Mouse (Mus musculus) CH12.LX (cell line): ENCODE results near the gene Smyd3. TPM values are rescaled to one million over a fixed set of nuclear protein-coding genes. Genes with fewer than 3 reads are reported as not detected.

Experiments used
- DNase-seq: peaks from one replicate; pipeline ENCODE4 v3.0.0-alpha.2; 2013; ENCODE audit errors: extremely low read depth
- H3K27ac ChIP-seq: 2 replicates; pipeline ENCODE4 v1.5.1; 2012; ENCODE audit warnings: low read depth, mild to moderate bottlenecking, control low read depth, moderate library complexity; ENCODE audit not compliant: insufficient read depth
- H3K27me3 ChIP-seq: replicated peaks from 2 replicates; pipeline ENCODE3; 2012; ENCODE audit warnings: inconsistent platforms
- H3K36me3 ChIP-seq, 2 experiments: replicated peaks in 1 of 2; 2 replicates each; pipeline versions ENCODE3 to v1.6.1; 2012; ENCODE audit warnings: inconsistent platforms in 1 of 2, low read length in 1 of 2, mild to moderate bottlenecking in 1 of 2, mixed read lengths in 1 of 2, moderate library complexity in 1 of 2; ENCODE audit not compliant: control insufficient read depth in 1 of 2, insufficient read depth in 1 of 2
- H3K4me1 ChIP-seq, 2 experiments: 2 replicates each; pipeline ENCODE4 v1.6.1; 2012; ENCODE audit warnings: inconsistent platforms in 1 of 2, moderate library complexity in 1 of 2; ENCODE audit not compliant: insufficient read depth in 2 of 2, control insufficient read depth in 1 of 2
- H3K4me2 ChIP-seq: 2 replicates; pipeline ENCODE4 v1.6.1; 2012; ENCODE audit warnings: low read depth, mild to moderate bottlenecking, control low read depth; ENCODE audit not compliant: poor library complexity, insufficient read depth, severe bottlenecking
- H3K4me3 ChIP-seq, 3 experiments: fragments of 150-350 bp in 1 of 3; sonication (generic) in 1 of 3; replicated peaks in 1 of 3; 2 replicates each; pipeline versions ENCODE3 to v1.5.1; 2011 to 2012; ENCODE audit warnings: low read depth in 2 of 3, low read length in 2 of 3, mild to moderate bottlenecking in 2 of 3, moderate library complexity in 2 of 3, control low read depth in 1 of 3, improper control_type of control experiment in 1 of 3, inconsistent platforms in 1 of 3, mixed read lengths in 1 of 3; ENCODE audit not compliant: poor library complexity in 1 of 3
- H3K79me2 ChIP-seq: replicated peaks from 2 replicates; pipeline ENCODE4 v1.6.1; 2012; ENCODE audit warnings: mild to moderate bottlenecking, moderate library complexity; ENCODE audit not compliant: control insufficient read depth, poor library complexity, insufficient read depth, severe bottlenecking; ENCODE audit errors: extremely low read depth
- H3K9ac ChIP-seq: 2 replicates; pipeline ENCODE4 v1.6.1; 2012; ENCODE audit warnings: low read depth, mild to moderate bottlenecking, control low read depth, moderate library complexity; ENCODE audit not compliant: insufficient read depth
- H3K9me3 ChIP-seq: replicated peaks from 2 replicates; pipeline ENCODE3; 2012; ENCODE audit warnings: low read length, inconsistent platforms, mixed read lengths
- BHLHE40 ChIP-seq: IDR thresholded peaks from 2 replicates; pipeline ENCODE4 v1.6.1; 2011; ENCODE audit warnings: mild to moderate bottlenecking, low read depth, low read length, improper control_type of control experiment
- CHD2 ChIP-seq: IDR thresholded peaks from 2 replicates; pipeline ENCODE4 v1.6.1; 2011; ENCODE audit warnings: low read length, improper control_type of control experiment
- CTCF ChIP-seq, 2 experiments: IDR thresholded peaks in 1 of 2; conservative IDR thresholded peaks in 1 of 2; 2 replicates each; pipeline ENCODE4 v1.5.1; 2011 to 2012; ENCODE audit warnings: low read depth in 2 of 2, low read length in 2 of 2, improper control_type of control experiment in 1 of 2, inconsistent platforms in 1 of 2, mild to moderate bottlenecking in 1 of 2, moderate library complexity in 1 of 2
- IRF4 ChIP-seq: IDR thresholded peaks from 2 replicates; pipeline ENCODE4 v1.6.1; 2014; ENCODE audit warnings: low read depth, mild to moderate bottlenecking, inconsistent platforms, low read length, improper control_type of control experiment
- JUN ChIP-seq: IDR thresholded peaks from 2 replicates; pipeline ENCODE4 v1.6.1; 2011; ENCODE audit warnings: low read depth, mild to moderate bottlenecking, low read length, improper control_type of control experiment, moderate library complexity; ENCODE audit not compliant: insufficient read depth
- JUND ChIP-seq: conservative IDR thresholded peaks from 2 replicates; pipeline ENCODE4 v1.6.1; 2011; ENCODE audit warnings: low read depth, low read length, improper control_type of control experiment
- KAT2A ChIP-seq: IDR thresholded peaks from 2 replicates; pipeline ENCODE4 v1.6.1; 2012; ENCODE audit warnings: low read length, improper control_type of control experiment, inconsistent platforms; ENCODE audit not compliant: insufficient replicate concordance
- MAX ChIP-seq: IDR thresholded peaks from 2 replicates; pipeline ENCODE4 v1.6.1; 2011; ENCODE audit warnings: low read length, improper control_type of control experiment
- MAZ ChIP-seq: IDR thresholded peaks from 2 replicates; pipeline ENCODE4 v1.6.1; 2012; ENCODE audit warnings: low read depth, mild to moderate bottlenecking, inconsistent platforms, low read length, improper control_type of control experiment, moderate library complexity
- MEF2A ChIP-seq: IDR thresholded peaks from 2 replicates; pipeline ENCODE4 v1.6.1; 2014; ENCODE audit warnings: low read depth, mild to moderate bottlenecking, inconsistent platforms, low read length, improper control_type of control experiment, borderline replicate concordance
- MYC ChIP-seq: IDR thresholded peaks from 2 replicates; pipeline ENCODE4 v1.6.1; 2011; ENCODE audit warnings: low read depth, mild to moderate bottlenecking, improper control_type of control experiment, low read length
- NELFE ChIP-seq: IDR thresholded peaks from 2 replicates; pipeline ENCODE4 v1.6.1; 2011; ENCODE audit warnings: low read depth, low read length, improper control_type of control experiment
- NRF1 ChIP-seq: IDR thresholded peaks from 2 replicates; pipeline ENCODE4 v1.6.1; 2014; ENCODE audit warnings: low read depth, mild to moderate bottlenecking, inconsistent platforms, low read length, improper control_type of control experiment, moderate library complexity
- POLR2A ChIP-seq: IDR thresholded peaks from 2 replicates; pipeline ENCODE4 v1.6.1; 2011; ENCODE audit warnings: low read depth, mild to moderate bottlenecking, improper control_type of control experiment, low read length
- POLR2AphosphoS2 ChIP-seq: IDR thresholded peaks from 2 replicates; pipeline ENCODE4 v1.6.1; 2011; ENCODE audit warnings: low read depth, low read length, improper control_type of control experiment
- RAD21 ChIP-seq: IDR thresholded peaks from 2 replicates; pipeline ENCODE4 v1.6.1; 2011; ENCODE audit warnings: low read depth, mild to moderate bottlenecking, low read length, improper control_type of control experiment, moderate library complexity
- SIN3A ChIP-seq: IDR thresholded peaks from 2 replicates; pipeline ENCODE4 v1.6.1; 2012; ENCODE audit warnings: low read length, improper control_type of control experiment, inconsistent platforms
- UBTF ChIP-seq: IDR thresholded peaks from 2 replicates; pipeline ENCODE4 v1.6.1; 2012; ENCODE audit warnings: low read depth, mild to moderate bottlenecking, inconsistent platforms, low read length, improper control_type of control experiment, moderate library complexity
- USF1 ChIP-seq: IDR thresholded peaks from 2 replicates; pipeline ENCODE4 v1.6.1; 2014; ENCODE audit warnings: low read depth, mild to moderate bottlenecking, inconsistent platforms, low read length, improper control_type of control experiment
- USF2 ChIP-seq: conservative IDR thresholded peaks from 2 replicates; pipeline ENCODE4 v1.6.1; 2011; ENCODE audit warnings: low read depth, low read length, improper control_type of control experiment
- ZC3H11A ChIP-seq: IDR thresholded peaks from 2 replicates; pipeline ENCODE4 v1.6.1; 2012; ENCODE audit warnings: low read depth, mild to moderate bottlenecking, inconsistent platforms, low read length, improper control_type of control experiment
- ZKSCAN1 ChIP-seq: IDR thresholded peaks from 2 replicates; pipeline ENCODE4 v1.6.1; 2012; ENCODE audit warnings: low read depth, inconsistent platforms, low read length, improper control_type of control experiment, borderline replicate concordance
- ZMIZ1 ChIP-seq: IDR thresholded peaks from 2 replicates; pipeline ENCODE4 v1.6.1; 2012; ENCODE audit warnings: low read depth, mild to moderate bottlenecking, inconsistent platforms, low read length, improper control_type of control experiment
- ZNF384 ChIP-seq: IDR thresholded peaks from 2 replicates; pipeline ENCODE4 v1.6.1; 2012; ENCODE audit warnings: low read depth, low read length, improper control_type of control experiment, inconsistent platforms
- dilution Hi-C: fragments of 300-500 bp; cut with MboI; formaldehyde crosslinking; loops from 2 replicates; pipeline ENCODE4 v1.14.3; 2020; ENCODE audit warnings: low sequenced_read_pairs; ENCODE audit not compliant: extremely low pct_unique_long_range_greater_than_20kb, extremely low pct_ligation_motif_present
- in situ Hi-C: fragments of 300-500 bp; cut with MboI; formaldehyde crosslinking; loops from 3 replicates; pipeline ENCODE4 v1.14.3; 2019; ENCODE audit warnings: low sequenced_read_pairs, low pct_ligation_motif_present, low pct_unique_long_range_greater_than_20kb, mixed read lengths
- polyA plus RNA-seq: library from polyadenylated mRNA; unstranded; fragments of >175 nt; gene quantifications from 2 replicates; pipeline ENCODE4 v1.2.1, GENCODE M21; 2012; ENCODE audit warnings: low read depth; ENCODE audit not compliant: insufficient read length
- total RNA-seq, 2 experiments: library from RNA; depleted of rRNA; stranded (reverse); fragments of 300-350 nt in 1 of 2; fragments of >200 nt in 1 of 2; gene quantifications; 2 replicates each; pipeline ENCODE4 v1.2.3; 2012 to 2014

Smyd3 gene
- total and polyA plus RNA-seq, 3 experiments: 11.4 to 12.5 (median 11.8) TPM

- in situ Hi-C loops (loop anchor here (10.0 kb wide), 1 partner anchor 625 kb away; the partner anchor contains the start of gene Kif26b), dilution Hi-C loops (no loop called here)
- no peak overlapping the region for H3K4me3 ChIP-seq
- H3K36me3 ChIP-seq: no peaks in the 10 kb centered on the region
- no peaks in the 10 kb centered on the region for H3K4me1 ChIP-seq
- no peak overlapping the region for H3K9ac ChIP-seq
- no peak overlapping the region for H3K27ac ChIP-seq
- H3K79me2 ChIP-seq: no peaks in the 10 kb centered on the region
- H3K9me3 ChIP-seq: no peaks in the 10 kb centered on the region
- H3K4me2 ChIP-seq: no peak overlapping the region
- DNase-seq: no peak
- no peaks in the 10 kb centered on the region for H3K27me3 ChIP-seq
- TF ChIP-seq MYC (no peak), JUND (no peak), CHD2 (no peak), ZMIZ1 (no peak), JUN (no peak), SIN3A (no peak), ZNF384 (no peak), UBTF (no peak), ZKSCAN1 (no peak), NELFE (no peak), MAX (no peak), RAD21 (no peak), POLR2AphosphoS2 (no peak), POLR2A (no peak), USF1 (no peak), IRF4 (no peak), MEF2A (no peak), BHLHE40 (no peak), KAT2A (no peak)
Measured at GRCm38 (mm10) chr1:179149468-179150140, 368.2 kb downstream of the Smyd3 start.

- TF ChIP-seq ZKSCAN1 (no peak), CTCF (conservative IDR thresholded peaks at IDR 0.05 in 1 of 2, IDR thresholded peaks at IDR 0.05 in 1 of 2; ENCODE audit: low read depth in 2 of 2, low read length in 2 of 2) (no peak), UBTF (no peak), ZC3H11A (no peak), KAT2A (no peak), SIN3A (no peak), USF2 (no peak), MAZ (no peak), NRF1 (no peak), CHD2 (no peak), JUND (no peak), RAD21 (no peak)
- H3K27ac ChIP-seq: no peak overlapping the region
- H3K27me3 ChIP-seq: no peaks in the 10 kb centered on the region
- no peak overlapping the region for H3K9ac ChIP-seq
- no peaks in the 10 kb centered on the region for H3K79me2 ChIP-seq
- dilution Hi-C loops: no loop called here
- in situ Hi-C loops: loop anchor here (10.0 kb wide), 1 partner anchor 622 kb away; the partner anchor contains the start of gene Kif26b
- H3K4me3 ChIP-seq: no peak overlapping the region
- no peak overlapping the region for H3K4me2 ChIP-seq
- no peaks in the 10 kb centered on the region for H3K9me3 ChIP-seq
- H3K4me1 ChIP-seq: no peaks in the 10 kb centered on the region
- H3K36me3 ChIP-seq: no peaks in the 10 kb centered on the region
- no peak for DNase-seq
Measured at GRCm38 (mm10) chr1:179146730-179147167, 371.1 kb downstream of the Smyd3 start.
